Mouse (Mus musculus) stomach, embryonic 16.5 days (tissue): ENCODE data around the gene Grk1. TPM values are rescaled to one million over a fixed set of nuclear protein-coding genes. Genes with fewer than 3 reads are reported as not detected.

Experiments
- ATAC-seq: fragments of 200-750 bp; cut with Nextera tagmentation; 2 replicates; pipeline ENCODE4 v1.8.0; 2017; ENCODE audit warnings: moderate number of reproducible peaks, moderate TSS enrichment; ENCODE audit not compliant: insufficient read depth, low FRiP score
- H3K27ac ChIP-seq: fragments of 300-500 bp; sonication (generic); 2 replicates; pipeline ENCODE4 v1.5.1; 2014; ENCODE audit warnings: low read length
- H3K27me3 ChIP-seq: fragments of 300-500 bp; sonication (generic); 2 replicates; pipeline ENCODE4 v1.6.1; 2014; ENCODE audit warnings: low read length, control low read depth, mixed read lengths; ENCODE audit not compliant: control insufficient read depth, insufficient read depth
- H3K36me3 ChIP-seq: fragments of 300-500 bp; sonication (generic); 2 replicates; pipeline ENCODE4 v1.6.1; 2014; ENCODE audit warnings: low read length; ENCODE audit not compliant: control insufficient read depth, insufficient read depth
- H3K4me1 ChIP-seq: fragments of 300-500 bp; sonication (generic); 2 replicates; pipeline ENCODE4 v1.6.1; 2014; ENCODE audit warnings: low read length, control low read depth, mixed read lengths; ENCODE audit not compliant: control insufficient read depth, insufficient read depth
- H3K4me2 ChIP-seq: fragments of 300-500 bp; sonication (generic); 2 replicates; pipeline ENCODE4 v1.6.1; 2014; ENCODE audit warnings: low read depth, low read length, mixed read lengths
- H3K4me3 ChIP-seq: fragments of 300-500 bp; sonication (generic); replicated peaks from 2 replicates; pipeline ENCODE4 v1.5.1; 2014; ENCODE audit warnings: mild to moderate bottlenecking, low read length
- H3K9ac ChIP-seq: fragments of 300-500 bp; sonication (generic); 2 replicates; pipeline ENCODE4 v1.6.1; 2014; ENCODE audit warnings: low read length
- H3K9me3 ChIP-seq: fragments of 300-500 bp; sonication (generic); replicated peaks from 2 replicates; pipeline ENCODE4 v1.6.1; 2016; ENCODE audit warnings: low read length, control low read depth; ENCODE audit not compliant: control insufficient read depth
- whole genome bisulfite sequencing: fragments of 180-500 bp; shearing (Covaris S2); extraction: QIAGEN DNeasy Blood & Tissue Kit; methylation state at CpG from one replicate; pipeline ENCODE4 v1.1.7; 2014; 5-methylcytosine and 5-hydroxymethylcytosine counted together
- polyA plus RNA-seq: library from polyadenylated mRNA; unstranded; fragments of >200 nt; fragmentation: Nextera tagmentation; extraction: Ambion mirVana; gene quantifications from 2 replicates; pipeline ENCODE4 v1.2.1, GENCODE M21; 2015

The Grk1 gene
- polyA plus RNA-seq, 1 experiment from 2014 or later: not detected

- H3K4me1 ChIP-seq: no peaks in the 10 kb centered on the region
- H3K4me3 ChIP-seq: no peak overlapping the region
- H3K4me2 ChIP-seq: no peak overlapping the region
- H3K27me3 ChIP-seq: no peaks in the 10 kb centered on the region
- H3K9me3 ChIP-seq: no peaks in the 10 kb centered on the region
- no peak for ATAC-seq
- WGBS: 42% methylated on average over 12 of the region's 12 CpGs
- no peak overlapping the region for H3K27ac ChIP-seq
- no peak overlapping the region for H3K9ac ChIP-seq
- H3K36me3 ChIP-seq: no peaks in the 10 kb centered on the region
These were observed 9.0 kb downstream of the Grk1 start for GRCm38 (mm10) chr8:13413823-13414390.

GRCm38 (mm10) chr8:13415879-13416278 is 11.0 kb downstream of the Grk1 start:
- WGBS: 74% methylated on average over 10 of the region's 10 CpGs
- Histone ChIP-seq H3K36me3 (no peaks in the 10 kb centered on the region), H3K27me3 (no peaks in the 10 kb centered on the region), H3K27ac (no peak overlapping the region), H3K9ac (no peak overlapping the region), H3K9me3 (no peaks in the 10 kb centered on the region), H3K4me3 (no peak overlapping the region), H3K4me2 (no peak overlapping the region), H3K4me1 (no peaks in the 10 kb centered on the region)
- ATAC-seq: no peak

GRCm38 (mm10) chr8:13419111-13419639 is 14.3 kb downstream of the Grk1 start:
- no peaks in the 10 kb centered on the region for H3K9me3 ChIP-seq
- H3K27ac ChIP-seq: no peak overlapping the region
- ATAC-seq: no peak
- H3K36me3 ChIP-seq: no peaks in the 10 kb centered on the region
- H3K27me3 ChIP-seq: no peaks in the 10 kb centered on the region
- H3K4me1 ChIP-seq: no peaks in the 10 kb centered on the region
- no peak overlapping the region for H3K9ac ChIP-seq
- no peak overlapping the region for H3K4me2 ChIP-seq
- WGBS: 69% methylated on average over 2 of the region's 2 CpGs
- no peak overlapping the region for H3K4me3 ChIP-seq

GRCm38 (mm10) chr8:13420970-13421369 is 16.1 kb downstream of the Grk1 start:
- 89% methylated on average over 6 of the region's 6 CpGs for WGBS
- Histone ChIP-seq H3K4me3 (no peak overlapping the region), H3K4me2 (no peak overlapping the region), H3K9me3 (no peaks in the 10 kb centered on the region), H3K9ac (no peak overlapping the region), H3K36me3 (no peaks in the 10 kb centered on the region), H3K4me1 (no peaks in the 10 kb centered on the region), H3K27ac (no peak overlapping the region), H3K27me3 (no peaks in the 10 kb centered on the region)
- no peak for ATAC-seq

GRCm38 (mm10) chr8:13427351-13427750 is 22.5 kb downstream of the Grk1 start:
- no peaks in the 10 kb centered on the region for H3K27me3 ChIP-seq
- H3K9ac ChIP-seq: no peak overlapping the region
- H3K4me1 ChIP-seq: no peaks in the 10 kb centered on the region
- H3K36me3 ChIP-seq: no peaks in the 10 kb centered on the region
- no peak overlapping the region for H3K4me2 ChIP-seq
- no peak overlapping the region for H3K4me3 ChIP-seq
- 0 out of 2 replicates have a peak overlapping the region, but pooled peaks have one; percentile 16 for H3K27ac ChIP-seq
- no peaks in the 10 kb centered on the region for H3K9me3 ChIP-seq
- WGBS: 58% methylated on average over 6 of the region's 6 CpGs
- ATAC-seq: no peak

- Histone ChIP-seq H3K9ac (no peak overlapping the region), H3K27me3 (no peaks in the 10 kb centered on the region), H3K27ac (0 out of 2 replicates have a peak overlapping the region, but pooled peaks have one; percentile 16), H3K36me3 (no peaks in the 10 kb centered on the region), H3K4me2 (no peak overlapping the region), H3K9me3 (no peaks in the 10 kb centered on the region), H3K4me3 (no peak overlapping the region), H3K4me1 (no peaks in the 10 kb centered on the region)
- no peak for ATAC-seq
- WGBS: 75% methylated on average over 9 of the region's 9 CpGs
These were observed 23.3 kb downstream of the Grk1 start for GRCm38 (mm10) chr8:13428156-13428555.

GRCm38 (mm10) chr8:13430412-13430811 is 25.5 kb downstream of the Grk1 start:
- H3K27ac ChIP-seq: no peak overlapping the region
- 67% methylated on average over 7 of the region's 7 CpGs for WGBS
- no peak overlapping the region for H3K4me3 ChIP-seq
- no peak for ATAC-seq
- 0 out of 2 replicates have a peak, but pooled peaks cover 10% of the 10 kb centered on the region for H3K27me3 ChIP-seq
- H3K36me3 ChIP-seq: no peaks in the 10 kb centered on the region
- no peaks in the 10 kb centered on the region for H3K4me1 ChIP-seq
- no peak overlapping the region for H3K4me2 ChIP-seq
- H3K9ac ChIP-seq: no peak overlapping the region
- no peaks in the 10 kb centered on the region for H3K9me3 ChIP-seq

- Histone ChIP-seq H3K27ac (no peak overlapping the region), H3K36me3 (no peaks in the 10 kb centered on the region), H3K4me3 (no peak overlapping the region), H3K4me2 (no peak overlapping the region), H3K9ac (no peak overlapping the region), H3K9me3 (no peaks in the 10 kb centered on the region), H3K27me3 (0 out of 2 replicates have a peak, but pooled peaks cover 10% of the 10 kb centered on the region), H3K4me1 (no peaks in the 10 kb centered on the region)
- ATAC-seq: no peak
These were observed 26.0 kb downstream of the Grk1 start for GRCm38 (mm10) chr8:13430866-13431265.

- Histone ChIP-seq H3K36me3 (no peaks in the 10 kb centered on the region), H3K4me1 (no peaks in the 10 kb centered on the region), H3K4me2 (no peak overlapping the region), H3K9me3 (no peaks in the 10 kb centered on the region), H3K27me3 (peaks cover 17% of the 10 kb centered on the region; the same call in 1 of the 2 replicates), H3K27ac (no peak overlapping the region), H3K9ac (no peak overlapping the region), H3K4me3 (no peak overlapping the region)
- no peak for ATAC-seq
- 68% methylated on average over 5 of the region's 5 CpGs for WGBS
These were observed 28.2 kb downstream of the Grk1 start for GRCm38 (mm10) chr8:13433130-13433529.
